Mouse (Mus musculus) small intestine, adult 2 months (tissue): ENCODE measurements around the gene Unc5a.

Experiments
- CTCF ChIP-seq: fragments of 200-500 bp; IDR thresholded peaks from 2 replicates; pipeline ENCODE4 v1.5.1; 2012; ENCODE audit warnings: low read depth, mild to moderate bottlenecking, control low read depth, inconsistent platforms, low read length, moderate library complexity, mixed read lengths; ENCODE audit not compliant: insufficient replicate concordance, insufficient read length; ENCODE audit errors: extremely low read depth
- POLR2A ChIP-seq: fragments of 200-500 bp; IDR thresholded peaks from 2 replicates; pipeline ENCODE4 v1.6.1; 2012; ENCODE audit warnings: low read depth, mild to moderate bottlenecking, control low read depth, inconsistent platforms, low read length, moderate library complexity

GRCm38 (mm10) chr13:54918910-54919309, 30.3 kb upstream of the Unc5a start:
- TF ChIP-seq CTCF (no peak), POLR2A (no peak)
